ENCODE assay signal across 12 mouse cellular contexts in genomic region chr16:78258989-78259388, GRCm38 (mm10). TPM values are rescaled to one million over a fixed set of nuclear protein-coding genes. Genes with fewer than 3 reads are reported as not detected.
A peak's percentile ranks its signal among the peaks of the same experiment; 100 is the strongest.
DNase-seq lines count a peak whose midpoint lies in the region; ATAC-seq lines count a peak whose summit lies in the region.
"Had no signal": no experiment of that assay in that cellular context is flagged by ENCODE, and none has a peak within 500 bp of the region (broad histone marks: within the 10 kb centered on the region; RNA-seq: fewer than 3 reads in every experiment).

No protein-coding gene starts in this region.

- no peaks in the 10 kb centered on the region for H3K36me3 ChIP-seq in heart, embryonic 12.5 days
- H3K36me3 ChIP-seq: hindbrain, embryonic 15.5 days; limb, embryonic 13.5 days; midbrain, embryonic 13.5 days had no signal

- WGBS in heart, embryonic 12.5 days, result 18% methylated on average over 4 of the region's 4 CpGs

- H3K4me2 ChIP-seq in heart, embryonic 12.5 days, result peak overlapping the region; percentile 28; the same call in 1 of the 2 replicates
- H3K4me2 ChIP-seq: hindbrain, embryonic 15.5 days; limb, embryonic 13.5 days; midbrain, embryonic 13.5 days had no signal

- intact Hi-C loops in left cerebral cortex, postnatal 25 days (cut with DNase I), result no loop called here

- peaks cover 13% of the 10 kb centered on the region for H3K4me1 ChIP-seq in heart, embryonic 12.5 days (replicated peaks)
- H3K4me1 ChIP-seq: hindbrain, embryonic 15.5 days; midbrain, embryonic 13.5 days had no signal

- DNase-seq in left cerebral cortex, postnatal 25 days (ENCODE audit: low spot score in 2 of 2), result peak; percentile 37 to 68
- DNase-seq in left cerebral cortex, adult 11 months (ENCODE audit: low spot score), result no peak
- peak; percentile 57 to 73 for DNase-seq in layer of hippocampus, postnatal 14 days (ENCODE audit: low spot score in 2 of 2)
- DNase-seq in embryo, embryonic 10.5 days (ENCODE audit: low spot score), result no peak
- no peak for DNase-seq in kidney, postnatal 10 days
- DNase-seq in urinary bladder, postnatal 10 days (ENCODE audit: low spot score), result no peak
- no peak for DNase-seq in embryo, embryonic 10 days (ENCODE audit: low spot score)
- DNase-seq: adrenal gland, postnatal 14 days had no signal

- no peaks in the 10 kb centered on the region for H3K27me3 ChIP-seq in heart, embryonic 12.5 days (replicated peaks)
- H3K27me3 ChIP-seq: hindbrain, embryonic 15.5 days had no signal

- peak overlapping the region; percentile 67 for H3K27ac ChIP-seq in heart, embryonic 12.5 days (ENCODE audit: poor library complexity, severe bottlenecking)
- H3K27ac ChIP-seq: hindbrain, embryonic 15.5 days; limb, embryonic 13.5 days; midbrain, embryonic 13.5 days had no signal

- H3K9me3 ChIP-seq in heart, embryonic 12.5 days (replicated peaks), result no peaks in the 10 kb centered on the region
- H3K9me3 ChIP-seq: hindbrain, embryonic 15.5 days; limb, embryonic 13.5 days; midbrain, embryonic 13.5 days had no signal

- H3K4me3 ChIP-seq in heart, embryonic 12.5 days, result no peak overlapping the region
- H3K4me3 ChIP-seq: hindbrain, embryonic 15.5 days; limb, embryonic 13.5 days; midbrain, embryonic 13.5 days had no signal

- no peak overlapping the region for H3K9ac ChIP-seq in heart, embryonic 12.5 days
- H3K9ac ChIP-seq: hindbrain, embryonic 15.5 days; limb, embryonic 13.5 days; midbrain, embryonic 13.5 days had no signal

- peak; percentile 63; the same call in 1 of the 2 replicates for ATAC-seq in heart, embryonic 12.5 days (ENCODE audit: insufficient number of reproducible peaks, low FRiP score)
- ATAC-seq: midbrain, embryonic 13.5 days had no signal

RNA-seq across cellular contexts. Expression of gene Cxadr, which starts 42.3 kb away (rescaled TPM):
- 10 to 100 TPM; 33.8 to 34.1 TPM for total RNA-seq in left cerebral cortex, postnatal 25 days (2021)
- polyA plus RNA-seq in heart, embryonic 12.5 days (2016; fragmentation: Nextera tagmentation; extraction: Ambion mirVana), result 43.6 and 43.7 TPM in 2 replicates
- 10 to 100 TPM; 61.4 to 61.8 TPM for total RNA-seq in layer of hippocampus, postnatal 14 days (2021)

Comparison
In these comparisons a context has a peak if more than half of its experiments do, and no peak if none do; other contexts are left out.
1. DNase-seq: peak in left cerebral cortex, postnatal 25 days (2 of 2) and layer of hippocampus, postnatal 14 days (2 of 2); none in left cerebral cortex, adult 11 months (single experiment), embryo, embryonic 10.5 days (single experiment), kidney, postnatal 10 days (single experiment), urinary bladder, postnatal 10 days (single experiment) and embryo, embryonic 10 days (single experiment).